Mouse (Mus musculus) T-helper 1 cell (primary cell): ENCODE measurements around the gene Rundc3b.

ENCODE experiments used
- in situ Hi-C: fragments of 300-600 bp; cut with MboI, MseI; formaldehyde crosslinking; loops from one replicate; pipeline ENCODE4 v1.15.1; 2025; ENCODE audit warnings: high pct_unique_total_duplicates

The Rundc3b gene

DNA sequence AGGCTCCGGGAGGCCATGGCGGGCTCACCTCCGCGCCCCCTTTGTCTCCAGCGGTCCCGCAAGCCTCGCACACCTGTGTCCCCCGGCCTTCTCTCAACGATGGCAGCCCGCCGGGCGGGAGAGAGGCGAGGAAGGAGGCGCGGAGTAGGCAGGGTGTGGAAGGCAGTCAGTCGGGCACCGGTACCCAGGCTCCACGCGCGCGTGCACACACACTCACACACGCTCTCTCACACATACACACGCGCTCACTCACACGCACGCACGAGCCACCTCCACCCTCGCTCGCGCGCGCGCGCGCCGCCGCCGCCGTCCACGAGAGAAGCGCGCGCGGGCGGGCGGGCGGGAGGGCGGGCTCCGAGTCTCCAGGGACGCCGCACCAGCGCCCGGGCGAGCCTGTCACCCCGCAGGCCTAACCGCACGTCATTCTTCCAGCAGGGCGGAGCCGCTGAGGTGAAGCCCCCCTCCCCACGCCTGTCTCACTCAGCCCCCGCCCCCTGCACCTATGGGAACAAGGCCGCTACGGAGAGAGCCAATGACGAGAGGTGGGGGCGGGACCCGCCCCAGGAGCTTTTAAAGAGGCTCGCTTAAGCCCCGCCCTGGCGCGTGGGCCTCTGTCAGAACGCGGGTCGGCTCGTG lies at the start of gene Rundc3b:
Rundc3b (minus strand) TSS at position 357 of the 636 bp plus-strand sequence.
- in situ Hi-C loops: no loop called here

DNA sequence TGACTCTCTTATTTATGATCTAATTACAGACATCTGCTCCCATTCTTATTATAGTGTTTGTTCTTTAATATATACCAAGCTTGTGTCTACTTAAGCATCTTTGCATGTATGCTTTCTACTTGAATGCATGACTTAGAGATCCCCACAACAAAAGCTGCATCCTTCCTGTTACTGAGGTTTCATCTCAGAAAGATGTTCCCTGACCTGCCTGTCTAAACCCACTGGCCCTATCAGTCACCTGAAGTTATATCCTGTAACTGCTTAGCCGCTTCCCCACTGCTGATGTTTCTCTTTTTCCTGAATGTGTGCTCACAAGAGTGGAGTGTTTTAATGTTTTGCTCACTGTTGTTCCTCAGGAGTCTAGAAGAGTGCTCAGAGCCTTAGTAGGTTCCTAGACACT lies 46.9 kb upstream of the Rundc3b start:
- in situ Hi-C loops: loop anchor here (10.0 kb wide), 1 partner anchor 375 kb away; no protein-coding TSS in a partner anchor

DNA sequence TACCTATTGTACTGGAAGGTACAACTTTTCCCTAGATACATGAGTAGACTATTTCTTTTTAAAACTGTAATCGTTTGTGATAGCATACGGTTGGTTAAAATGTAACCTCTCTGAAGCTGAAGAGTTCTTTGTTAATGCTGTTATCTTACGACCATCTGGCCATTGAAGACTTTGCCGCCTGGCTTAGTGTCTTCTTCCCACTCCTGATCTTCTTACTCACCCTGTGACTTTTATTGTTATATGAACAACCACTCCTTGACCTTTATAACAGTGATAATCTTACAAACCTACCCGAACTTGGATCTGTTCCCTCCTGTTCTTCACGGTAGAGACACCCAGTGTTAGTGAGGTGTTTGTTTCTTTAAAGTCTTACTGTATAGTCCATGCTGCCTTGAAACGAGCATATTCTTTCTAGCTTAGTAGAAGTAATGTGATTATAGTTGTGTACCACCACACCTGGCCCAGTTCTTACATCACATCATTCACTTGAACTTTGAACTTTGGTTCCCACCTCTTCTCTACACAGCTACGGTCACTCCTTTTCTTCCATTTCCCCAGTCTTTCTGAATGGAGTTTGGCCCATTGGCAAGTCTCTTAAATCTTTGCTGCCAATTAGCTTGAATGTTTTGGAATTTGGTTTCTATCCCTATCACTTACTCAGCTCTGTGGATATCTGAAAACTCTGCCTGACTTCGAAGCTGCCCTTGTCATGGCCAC lies 45.2 kb upstream of the Rundc3b start:
- in situ Hi-C loops: loop anchor here (10.0 kb wide), 1 partner anchor 377 kb away; no protein-coding TSS in a partner anchor

DNA sequence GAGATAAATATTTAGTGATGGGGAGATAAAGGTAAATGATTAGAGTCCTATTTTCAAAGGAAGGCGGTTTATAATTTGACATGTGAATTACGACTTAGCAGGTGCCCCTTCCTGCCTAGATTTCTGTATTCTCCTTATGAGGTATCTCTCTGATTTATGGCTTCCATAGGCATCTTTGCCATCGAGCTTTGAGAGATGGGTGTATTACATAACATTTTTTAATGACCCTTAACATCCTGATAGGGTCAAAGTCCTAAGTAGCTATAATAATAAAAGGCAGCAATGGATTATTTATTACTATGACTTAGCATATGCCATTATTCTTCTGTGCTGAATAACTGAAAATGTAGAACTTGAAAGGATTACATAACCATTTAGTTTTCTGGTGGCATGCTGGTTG lies 41.9 kb upstream of the Rundc3b start:
- in situ Hi-C loops: loop anchor here (10.0 kb wide), 1 partner anchor 380 kb away; no protein-coding TSS in a partner anchor

DNA sequence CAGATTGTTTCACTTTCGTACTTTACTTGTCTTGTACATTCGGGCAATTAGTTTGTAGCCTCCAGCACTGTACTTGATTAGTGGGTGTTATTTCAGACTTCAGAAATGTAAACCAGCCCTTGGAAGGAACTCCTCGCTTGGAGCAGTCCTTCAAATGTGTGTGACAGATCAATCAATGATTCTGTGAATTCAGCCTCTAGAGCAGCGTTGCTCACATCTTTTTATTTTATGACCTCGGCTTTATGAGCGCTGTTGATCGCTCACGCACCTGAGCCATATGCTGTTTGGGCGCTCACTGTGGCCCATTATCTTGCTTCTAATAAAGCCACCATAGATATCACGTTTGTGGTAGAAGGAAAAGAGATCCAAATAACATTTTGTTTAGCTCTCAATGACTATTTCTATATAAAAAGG lies 38.0 kb upstream of the Rundc3b start:
- in situ Hi-C loops: loop anchor here (10.0 kb wide), 1 partner anchor 384 kb away; no protein-coding TSS in a partner anchor

DNA sequence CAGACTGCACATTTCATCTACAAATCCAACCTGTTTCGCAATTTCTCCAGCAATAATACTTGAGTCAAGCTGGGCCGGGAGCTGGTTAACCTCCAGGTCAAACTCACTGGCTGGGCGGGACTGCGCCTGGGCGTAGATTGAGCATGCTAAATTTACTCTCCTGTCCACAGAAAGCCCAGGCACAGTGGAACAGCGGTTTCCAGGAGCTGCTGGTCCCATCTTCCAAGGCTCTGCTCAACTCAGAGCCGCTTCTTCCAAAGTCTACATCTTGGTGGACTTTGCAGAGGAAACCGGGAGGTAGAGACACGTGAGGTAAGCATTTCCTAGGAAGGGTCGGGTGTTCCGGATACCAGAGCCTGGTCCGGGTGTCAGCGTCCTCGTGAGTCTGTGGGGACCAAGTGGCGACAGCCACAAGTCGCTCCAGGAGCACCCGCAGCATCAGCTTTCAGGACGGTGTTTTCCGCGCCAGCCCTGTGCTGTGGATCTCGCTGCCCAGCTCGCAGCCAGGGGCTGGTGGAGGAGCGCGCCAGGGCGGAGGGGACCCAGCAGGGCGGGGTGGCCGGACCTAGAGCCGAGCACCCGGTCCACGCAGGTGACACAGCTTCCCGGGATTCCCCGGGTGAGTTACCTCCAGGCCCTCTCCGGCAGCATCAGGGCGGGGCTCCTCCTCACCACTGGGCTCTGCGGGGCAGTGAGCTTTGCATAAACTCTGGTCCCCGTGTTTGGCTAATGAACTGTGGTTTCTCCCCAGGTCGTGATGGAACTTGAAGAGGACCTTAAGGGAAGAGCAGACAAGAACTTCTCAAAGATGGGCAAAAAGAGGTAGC lies 37.4 kb upstream of the Rundc3b start, which contains the start of gene Abcb1a:
Abcb1a (plus strand) TSS at position 167 of the 827 bp plus-strand sequence.
- in situ Hi-C loops: loop anchor here (10.0 kb wide), 1 partner anchor 385 kb away; no protein-coding TSS in a partner anchor

DNA sequence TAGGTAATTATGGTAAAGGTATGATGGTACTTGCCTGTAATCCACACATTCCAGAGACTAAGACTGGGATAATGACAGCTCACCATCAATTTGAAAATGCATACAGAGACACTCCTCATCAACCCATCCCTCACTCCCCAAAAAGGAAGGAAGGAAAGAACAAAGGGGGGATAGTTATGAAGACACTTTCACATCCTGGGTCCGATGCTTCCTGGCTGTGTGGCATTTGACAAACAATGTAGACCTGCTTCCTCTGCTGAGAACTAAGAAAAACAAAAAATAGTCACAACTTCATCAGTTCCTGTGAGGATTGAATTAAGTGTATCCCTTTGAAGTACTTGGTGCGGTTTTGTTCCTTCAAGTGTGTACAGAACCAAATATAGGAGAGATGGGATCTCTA lies 29.3 kb upstream of the Rundc3b start:
- in situ Hi-C loops: no loop called here

DNA sequence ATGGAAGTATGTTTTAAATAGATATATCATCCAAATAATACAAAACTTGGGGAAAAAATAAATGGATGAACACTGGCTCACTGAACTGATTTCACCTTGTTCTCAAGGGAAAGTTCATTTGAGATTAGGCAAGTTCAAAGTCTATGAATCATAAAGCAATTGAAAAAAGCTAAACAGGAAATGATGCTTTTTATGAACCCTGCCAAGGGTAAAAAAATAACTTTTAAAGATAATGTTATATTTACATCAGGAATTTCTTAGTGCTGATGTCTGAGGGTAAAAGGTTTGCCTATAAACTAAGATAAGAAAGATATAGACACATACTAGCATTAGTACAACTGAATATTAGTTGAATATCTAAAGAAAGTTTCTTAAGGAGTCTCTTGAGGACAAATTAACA lies 26.0 kb upstream of the Rundc3b start:
- in situ Hi-C loops: no loop called here

DNA sequence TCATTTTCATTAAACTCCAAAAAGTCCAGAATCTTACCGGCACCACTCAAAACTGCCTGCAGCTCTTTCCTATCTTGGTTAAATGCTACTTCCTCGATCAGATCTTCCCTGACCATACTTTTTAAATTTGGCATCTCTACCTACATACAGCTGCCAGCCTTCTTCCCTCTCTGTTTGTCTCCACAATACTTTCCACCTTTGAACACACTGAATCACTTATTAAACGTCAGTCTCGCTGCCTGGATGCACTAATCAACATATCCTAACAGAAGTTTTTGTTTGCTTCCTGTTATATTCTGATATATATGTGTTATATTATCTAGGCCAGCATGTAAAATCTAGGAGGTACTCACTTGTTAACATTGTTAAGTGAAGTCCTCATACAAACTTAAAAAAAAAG lies 25.5 kb upstream of the Rundc3b start:
- in situ Hi-C loops: no loop called here

DNA sequence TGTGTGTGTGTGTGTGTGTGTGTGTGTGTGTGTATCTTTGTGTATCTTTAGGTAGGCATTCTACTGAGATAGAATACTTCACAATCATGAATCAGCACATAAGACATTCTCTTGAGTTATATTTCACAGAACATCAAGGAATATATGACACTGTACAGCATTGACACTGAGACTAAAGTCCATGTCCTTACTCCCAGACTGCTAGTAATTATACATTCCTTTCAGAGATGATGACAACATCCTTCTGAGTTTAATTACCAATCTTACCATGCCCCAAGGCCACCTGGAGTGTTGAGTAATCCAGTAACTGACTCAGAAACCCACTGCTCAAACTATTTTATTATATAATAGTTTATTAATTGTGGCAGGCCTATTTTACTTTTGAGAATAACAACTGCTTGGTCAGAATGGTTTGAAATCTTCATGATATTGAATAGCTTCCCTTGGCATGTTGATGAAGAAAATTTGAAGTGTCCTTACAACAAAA lies 11.8 kb upstream of the Rundc3b start:
- in situ Hi-C loops: loop anchor here (5.0 kb wide), 1 partner anchor 58 kb away; no protein-coding TSS in a partner anchor

DNA sequence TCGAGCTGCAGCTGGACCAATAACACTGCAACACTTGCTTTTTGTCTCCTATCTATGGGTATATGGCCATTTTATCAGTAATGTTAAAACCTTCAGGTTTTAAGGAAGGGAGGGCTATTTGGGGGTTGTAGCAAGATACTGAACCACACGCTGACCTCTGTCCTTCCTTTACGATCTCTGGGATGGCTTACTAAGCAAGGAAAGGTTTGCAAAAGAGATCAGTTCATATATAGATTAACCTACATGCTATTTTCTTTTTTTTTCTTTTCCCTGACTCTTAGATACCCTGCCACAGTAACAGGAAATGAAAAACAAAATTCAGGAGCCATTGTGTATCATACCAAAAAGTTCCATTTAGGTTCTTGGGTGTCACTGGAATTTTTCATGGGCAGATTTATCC lies 10.1 kb upstream of the Rundc3b start:
- in situ Hi-C loops: loop anchor here (5.0 kb wide), 1 partner anchor 59 kb away; no protein-coding TSS in a partner anchor

DNA sequence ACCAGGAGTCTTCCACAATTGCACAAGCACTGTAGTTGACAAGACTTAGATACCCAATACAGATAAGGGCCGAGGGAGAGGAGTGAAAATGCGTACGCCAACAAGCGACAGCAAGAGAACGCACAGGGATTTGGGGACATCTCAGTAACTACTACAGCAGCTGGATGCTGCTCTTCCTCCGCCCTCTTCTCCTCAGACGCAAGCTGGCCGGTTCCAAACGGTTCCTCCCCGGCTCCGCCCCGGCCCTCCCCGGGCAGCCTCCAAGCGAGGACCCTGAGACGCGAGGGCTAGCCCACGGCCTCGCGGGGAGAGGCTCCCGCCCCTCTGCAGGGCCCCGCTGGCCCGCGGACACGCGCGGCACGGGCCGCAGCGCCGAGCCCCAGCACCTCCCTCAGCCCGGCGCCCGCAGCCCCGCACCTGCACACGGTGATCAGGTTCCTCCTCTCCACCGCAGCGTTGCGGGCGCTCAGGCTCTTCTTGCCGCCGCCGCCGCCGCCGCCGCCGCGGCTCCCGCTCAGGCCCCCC lies 619 bp downstream of the Rundc3b start:
- in situ Hi-C loops: no loop called here

DNA sequence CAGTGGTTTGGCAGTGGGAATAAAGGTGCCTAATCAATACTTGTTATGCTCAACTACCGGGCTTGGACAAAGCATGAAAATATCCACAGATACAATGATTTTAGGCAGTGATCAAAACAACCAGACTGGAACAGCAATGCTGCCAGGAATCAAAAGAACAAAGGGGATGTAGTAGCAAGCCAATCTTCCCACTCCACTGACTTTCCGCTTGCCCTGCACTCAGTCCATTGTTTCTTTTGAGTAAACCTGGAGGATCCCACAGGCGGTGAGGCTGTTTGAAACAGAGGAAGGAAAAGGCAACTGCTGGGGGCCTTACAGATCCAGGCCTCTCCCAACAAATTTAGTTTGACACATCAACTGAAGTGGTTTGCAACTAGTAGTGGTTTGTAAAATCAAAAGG lies 51.6 kb downstream of the Rundc3b start:
- in situ Hi-C loops: no loop called here

DNA sequence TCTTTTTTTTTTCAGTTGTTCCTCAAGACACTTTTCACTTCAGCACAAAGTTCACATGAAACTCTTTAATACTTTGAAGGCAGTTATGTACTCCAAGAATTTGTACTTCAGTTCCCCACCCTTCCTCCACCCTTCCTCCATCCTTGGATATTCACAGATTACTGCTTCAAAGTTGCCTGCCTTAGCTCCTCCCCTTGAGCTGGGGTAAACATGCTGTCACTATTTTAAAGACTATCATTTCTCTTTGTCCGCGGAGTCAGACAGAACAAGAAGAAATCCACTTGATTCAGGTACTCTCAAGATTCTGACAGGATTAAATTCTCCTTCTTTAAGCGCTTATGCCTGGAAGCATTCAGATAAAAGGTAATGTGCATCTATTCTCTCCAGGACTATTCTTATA lies 55.9 kb downstream of the Rundc3b start:
- in situ Hi-C loops: no loop called here

DNA sequence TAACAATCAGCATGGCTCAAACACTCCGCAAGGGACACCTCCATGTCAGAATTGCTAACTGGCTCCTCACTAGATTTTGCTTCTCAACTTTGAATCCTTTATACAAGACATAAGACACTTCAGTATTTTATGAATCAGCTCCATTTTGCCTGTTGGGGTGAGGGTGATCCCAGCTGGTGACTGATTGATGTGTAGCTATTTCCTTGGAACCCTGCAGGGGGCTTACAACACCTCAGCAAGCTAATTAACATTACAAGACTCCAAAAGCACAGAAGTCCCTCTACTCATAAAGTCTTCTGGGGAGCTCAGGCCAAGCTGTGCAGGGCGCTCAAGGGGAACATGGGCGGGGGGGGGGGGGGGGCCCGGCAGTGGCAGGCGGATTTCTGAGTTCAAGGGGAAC lies 78.2 kb downstream of the Rundc3b start:
- in situ Hi-C loops: no loop called here

DNA sequence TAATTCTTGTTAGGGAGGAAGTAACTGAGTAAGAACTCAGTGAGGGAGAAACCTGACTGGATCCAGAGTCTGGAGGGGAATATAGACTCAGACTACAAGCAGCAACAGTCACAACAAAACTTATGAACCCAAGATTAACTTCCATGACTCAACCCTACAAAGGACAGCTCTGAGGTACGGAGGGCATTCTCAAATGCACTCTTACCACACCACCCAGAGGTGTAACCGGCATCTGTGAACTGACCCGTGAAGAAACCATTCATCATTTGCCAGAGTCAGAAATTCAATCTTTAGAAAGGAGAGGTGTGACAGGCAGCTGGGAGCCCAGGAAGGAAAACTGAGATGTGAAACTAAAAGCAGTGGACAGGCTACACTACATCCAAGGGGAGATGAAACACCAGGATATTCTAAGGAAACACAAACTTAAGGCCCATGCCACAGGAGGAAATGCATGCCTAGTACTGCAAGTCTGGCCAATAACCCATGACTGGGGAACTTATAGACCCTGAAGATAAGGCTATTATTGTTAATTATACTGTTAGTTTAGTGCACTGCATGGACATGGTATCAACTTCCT lies 80.0 kb downstream of the Rundc3b start:
- in situ Hi-C loops: no loop called here

DNA sequence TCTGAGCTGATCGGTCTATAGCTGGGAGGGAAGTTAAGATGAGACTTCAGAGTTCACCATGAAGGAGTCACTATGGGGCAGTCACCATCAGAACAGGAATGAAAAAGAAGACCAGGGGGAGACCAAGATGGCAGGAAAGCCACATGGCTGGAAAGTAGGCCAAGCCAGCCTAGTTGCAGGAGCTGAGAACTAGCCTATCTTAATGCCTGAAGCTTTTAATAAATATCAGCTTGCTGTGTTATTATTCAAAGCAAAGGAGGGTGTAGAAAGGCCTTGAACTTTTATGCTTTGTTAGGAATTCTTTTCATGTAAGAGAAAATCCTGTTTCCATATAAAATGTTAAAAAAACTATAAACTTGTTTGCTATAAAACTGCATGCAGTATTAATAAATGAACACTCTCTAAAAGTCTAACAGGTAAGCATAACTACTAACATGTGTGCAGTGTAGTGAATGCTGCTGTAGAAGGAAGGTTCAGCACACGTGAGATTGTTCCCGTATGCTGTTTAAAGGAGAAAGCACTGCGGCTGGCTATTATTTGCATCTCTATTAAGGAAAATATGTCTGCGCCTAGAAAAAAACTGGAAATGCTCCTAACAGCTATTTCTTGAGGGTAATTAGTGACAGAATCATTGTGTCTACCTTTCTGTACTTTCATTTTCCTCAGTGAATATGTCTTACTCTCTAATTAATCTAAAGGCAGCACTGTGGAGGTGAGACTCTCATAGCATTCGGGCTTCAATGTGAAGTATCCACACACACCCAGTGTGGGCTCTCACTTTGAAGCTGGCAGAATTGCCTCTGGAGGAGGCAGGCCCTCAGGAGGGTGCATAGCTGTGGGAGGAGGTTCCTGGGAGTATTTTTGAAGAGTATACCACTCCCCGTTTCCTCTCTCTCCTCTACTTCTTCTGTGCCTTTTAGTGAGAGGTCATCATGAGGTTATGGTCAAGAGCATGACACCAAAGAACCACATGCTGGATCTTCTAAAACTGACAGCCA lies 81.3 kb downstream of the Rundc3b start:
- in situ Hi-C loops: no loop called here

DNA sequence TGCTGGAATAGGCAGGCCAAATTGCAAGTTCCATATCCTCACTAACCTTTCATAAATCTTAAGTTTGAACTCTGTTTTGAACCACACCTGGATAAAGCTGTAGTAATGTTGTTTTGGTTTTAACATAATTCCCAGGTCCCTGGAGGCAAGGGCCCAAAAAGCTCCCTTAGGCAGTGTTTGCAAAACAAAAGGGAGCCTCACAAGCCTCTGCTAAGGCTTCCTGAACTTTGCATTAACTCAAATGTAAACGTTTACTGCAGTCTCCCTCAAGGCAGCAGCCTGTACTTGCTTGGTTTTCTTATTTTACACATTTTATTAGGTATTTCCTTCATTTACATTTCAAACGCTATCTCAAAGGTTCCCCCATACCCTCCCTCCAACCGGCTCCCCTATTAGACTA lies 103.7 kb downstream of the Rundc3b start:
- in situ Hi-C loops: no loop called here

DNA sequence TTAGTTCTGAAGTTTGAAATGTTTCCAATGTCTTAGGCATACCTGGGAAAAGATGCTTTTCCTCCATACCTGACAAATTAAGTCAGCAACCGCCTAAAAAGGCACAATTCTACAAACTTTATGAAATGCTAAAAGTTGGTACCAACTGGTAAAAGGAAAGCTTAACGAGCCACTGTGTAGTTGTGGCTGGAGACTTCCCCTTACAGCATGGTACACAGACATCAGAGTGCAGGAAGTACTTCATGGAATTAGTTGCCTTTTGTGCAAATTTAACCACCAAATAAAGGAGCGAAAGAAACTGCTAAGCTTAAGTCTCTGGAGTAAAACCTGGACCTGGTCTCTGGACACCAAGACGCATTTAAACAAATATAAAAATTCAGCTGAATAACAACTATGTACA lies 131.0 kb downstream of the Rundc3b start:
- in situ Hi-C loops: no loop called here
